Mouse (Mus musculus) stomach, postnatal 0 days (tissue): ENCODE measurements around the gene Nfe2l2. TPM values are rescaled to one million over a fixed set of nuclear protein-coding genes. Genes with fewer than 3 reads are reported as not detected.

Experiments used
- ATAC-seq: fragments of 200-750 bp; cut with Nextera tagmentation; 2 replicates; pipeline ENCODE4 v1.8.0; 2017; ENCODE audit not compliant: low FRiP score, low TSS enrichment
- DNase-seq: peaks from one replicate; pipeline ENCODE4 v3.0.0-alpha.2; 2016; ENCODE audit warnings: low spot score
- H3K27ac ChIP-seq: fragments of 300-500 bp; sonication (generic); replicated peaks from 2 replicates; pipeline ENCODE4 v1.5.1; 2014; ENCODE audit warnings: mild to moderate bottlenecking, control low read depth
- H3K27me3 ChIP-seq: fragments of 300-500 bp; sonication (generic); 2 replicates; pipeline ENCODE4 v1.6.1; 2014; ENCODE audit warnings: low read length; ENCODE audit not compliant: control insufficient read depth, insufficient read depth
- H3K36me3 ChIP-seq: fragments of 300-500 bp; sonication (generic); 2 replicates; pipeline ENCODE4 v1.6.1; 2014; ENCODE audit warnings: low read length, mixed read lengths; ENCODE audit not compliant: control insufficient read depth, insufficient read depth
- H3K4me1 ChIP-seq: fragments of 300-500 bp; sonication (generic); replicated peaks from 2 replicates; pipeline ENCODE4 v1.6.1; 2014; ENCODE audit warnings: antibody characterized with exemption; ENCODE audit not compliant: control insufficient read depth, insufficient read depth
- H3K4me2 ChIP-seq: fragments of 300-500 bp; sonication (generic); replicated peaks from 2 replicates; pipeline ENCODE4 v1.6.1; 2014; ENCODE audit warnings: low read depth, mild to moderate bottlenecking, control low read depth, moderate library complexity
- H3K4me3 ChIP-seq: fragments of 300-500 bp; sonication (generic); 2 replicates; pipeline ENCODE4 v1.5.1; 2014; ENCODE audit warnings: low read depth, low read length, control low read depth
- H3K9ac ChIP-seq: fragments of 300-500 bp; sonication (generic); 2 replicates; pipeline ENCODE4 v1.6.1; 2014; ENCODE audit warnings: mild to moderate bottlenecking, low read length, control low read depth, mixed read lengths
- H3K9me3 ChIP-seq: fragments of 300-500 bp; sonication (generic); 2 replicates; pipeline ENCODE4 v1.6.1; 2016; ENCODE audit warnings: low read length; ENCODE audit not compliant: control insufficient read depth
- CTCF ChIP-seq: IDR thresholded peaks from 2 replicates; pipeline ENCODE4 v1.5.1; 2016; ENCODE audit warnings: antibody characterized with exemption, low read depth, mild to moderate bottlenecking, moderate library complexity
- EP300 ChIP-seq: optimal IDR thresholded peaks from 2 replicates; pipeline ENCODE3; 2016; ENCODE audit warnings: antibody characterized with exemption
- WGBS: fragments of 180-500 bp; shearing (Covaris S2); extraction: QIAGEN DNeasy Blood & Tissue Kit; methylation state at CpG from one replicate; pipeline ENCODE4 v1.1.7; 2014; 5-methylcytosine and 5-hydroxymethylcytosine counted together
- polyA plus RNA-seq: library from polyadenylated mRNA; unstranded; fragments of >200 nt; fragmentation: Nextera tagmentation; extraction: Ambion mirVana; gene quantifications from 2 replicates; pipeline ENCODE4 v1.2.1, GENCODE M21; 2015

Gene Nfe2l2
- polyA plus RNA-seq, 1 experiment from 2014 or later, result 125 TPM

DNA sequence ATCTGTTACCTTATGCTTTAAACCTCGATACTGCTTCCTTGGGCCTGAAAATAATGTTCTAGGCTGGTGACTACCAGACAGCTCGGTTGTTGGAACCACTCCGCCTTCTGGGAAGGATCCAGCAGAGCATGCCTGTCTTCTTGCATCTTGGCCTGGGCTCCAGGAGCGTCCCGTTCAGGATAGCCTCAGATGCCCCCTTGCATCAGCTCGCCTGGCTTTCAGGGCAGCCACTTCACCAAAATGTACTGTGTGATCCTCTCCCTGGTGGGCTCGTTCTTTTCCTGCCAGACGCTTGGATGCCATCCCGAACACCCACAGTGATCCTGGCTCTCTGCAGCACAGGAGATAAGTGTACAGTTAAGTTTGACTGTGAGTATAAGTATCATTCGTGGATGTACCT, 25.6 kb upstream of the Nfe2l2 start:
- WGBS, result 80% methylated on average over 10 of the region's 10 CpGs
- Histone ChIP-seq H3K36me3 (no peaks in the 10 kb centered on the region), H3K27ac (no peak overlapping the region), H3K9ac (no peak overlapping the region), H3K4me1 (no peaks in the 10 kb centered on the region; the same call in 1 of the 2 replicates), H3K27me3 (no peaks in the 10 kb centered on the region), H3K9me3 (no peaks in the 10 kb centered on the region), H3K4me3 (no peak overlapping the region), H3K4me2 (no peak overlapping the region)
- TF ChIP-seq EP300 (no peak), CTCF (no peak)
- DNase-seq (no peak), ATAC-seq (no peak)

DNA sequence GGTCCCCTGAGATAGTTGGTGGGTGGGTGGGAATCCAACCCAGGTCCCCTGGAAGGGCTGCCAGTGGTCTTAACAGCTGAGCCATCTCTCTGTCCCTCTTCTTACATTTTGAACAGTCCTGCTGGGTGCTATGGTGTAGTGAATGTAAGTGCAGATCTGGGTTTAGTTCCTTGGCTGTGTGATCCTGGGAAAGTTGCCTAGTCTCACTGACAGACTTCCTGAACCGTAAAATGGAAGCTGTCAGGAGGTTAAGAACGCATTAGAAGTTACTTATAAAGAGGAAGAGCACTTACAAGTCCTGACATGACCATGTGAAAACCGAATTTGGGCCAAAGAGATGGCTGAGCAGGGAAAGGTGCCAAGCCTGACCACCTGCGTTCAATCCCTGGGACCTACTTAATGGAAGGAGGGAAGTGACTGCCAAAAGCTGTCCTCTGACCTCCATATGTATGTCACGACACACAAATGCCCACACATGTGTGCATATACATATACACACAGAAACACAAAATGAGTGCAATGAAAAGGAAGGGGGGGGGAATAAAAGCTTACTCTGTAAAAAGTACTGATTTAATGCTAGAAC, 20.5 kb upstream of the Nfe2l2 start:
- H3K27me3 ChIP-seq, result no peaks in the 10 kb centered on the region
- H3K4me1 ChIP-seq, result no peaks in the 10 kb centered on the region
- H3K9me3 ChIP-seq, result no peaks in the 10 kb centered on the region
- H3K36me3 ChIP-seq, result no peaks in the 10 kb centered on the region
- no peak overlapping the region for H3K27ac ChIP-seq
- no peak for DNase-seq
- no peak overlapping the region for H3K4me2 ChIP-seq
- H3K9ac ChIP-seq, result no peak overlapping the region
- TF ChIP-seq EP300 (no peak), CTCF (no peak)
- no peak overlapping the region for H3K4me3 ChIP-seq
- WGBS, result 45% methylated on average over 5 of the region's 5 CpGs
- no peak for ATAC-seq

- Histone ChIP-seq H3K27me3 (no peaks in the 10 kb centered on the region), H3K36me3 (no peaks in the 10 kb centered on the region), H3K27ac (no peak overlapping the region), H3K4me2 (no peak overlapping the region), H3K4me1 (no peaks in the 10 kb centered on the region), H3K9ac (no peak overlapping the region), H3K4me3 (no peak overlapping the region), H3K9me3 (no peaks in the 10 kb centered on the region)
- 79% methylated on average over 8 of the region's 8 CpGs for WGBS
- DNase-seq, result no peak
- no peak for TF ChIP-seq EP300
- TF ChIP-seq CTCF, result no peak
- ATAC-seq, result no peak
Measured at GRCm38 (mm10) chr2:75723481-75723880, 19.0 kb upstream of the Nfe2l2 start.

DNA sequence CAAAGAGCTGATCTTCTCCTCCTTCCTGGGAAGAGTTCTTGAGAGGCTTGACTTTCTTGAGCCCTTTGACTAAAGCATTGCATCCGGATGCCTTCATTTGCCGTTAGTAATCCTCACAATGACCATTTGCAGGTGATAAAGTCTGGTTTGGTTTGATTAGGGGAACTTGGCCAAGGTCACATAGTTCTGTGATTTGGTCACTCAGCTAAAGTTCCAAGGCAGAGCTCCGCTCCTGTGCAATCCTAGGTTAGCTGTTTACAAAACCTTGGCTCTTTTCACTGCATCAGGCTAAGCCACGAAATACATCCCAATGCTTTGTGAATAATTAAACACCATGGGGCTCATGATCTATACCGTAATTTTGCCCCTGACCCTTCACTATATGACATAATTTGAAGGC, 18.5 kb upstream of the Nfe2l2 start:
- Histone ChIP-seq H3K27ac (no peak overlapping the region), H3K27me3 (no peaks in the 10 kb centered on the region), H3K4me3 (no peak overlapping the region), H3K9me3 (no peaks in the 10 kb centered on the region), H3K36me3 (no peaks in the 10 kb centered on the region), H3K4me2 (no peak overlapping the region), H3K4me1 (no peaks in the 10 kb centered on the region), H3K9ac (no peak overlapping the region)
- DNase-seq (no peak), ATAC-seq (no peak)
- TF ChIP-seq EP300 (no peak), CTCF (no peak)
- WGBS, result 61% methylated on average over 5 of the region's 5 CpGs

- no peaks in the 10 kb centered on the region for H3K4me1 ChIP-seq
- TF ChIP-seq EP300, result no peak
- no peak for TF ChIP-seq CTCF
- H3K9ac ChIP-seq, result no peak overlapping the region
- H3K27ac ChIP-seq, result no peak overlapping the region
- H3K4me2 ChIP-seq, result no peak overlapping the region
- no peaks in the 10 kb centered on the region for H3K36me3 ChIP-seq
- ATAC-seq (no peak), DNase-seq (no peak)
- no peak overlapping the region for H3K4me3 ChIP-seq
- no peaks in the 10 kb centered on the region for H3K9me3 ChIP-seq
- 75% methylated on average over 11 of the region's 11 CpGs for WGBS
- no peaks in the 10 kb centered on the region for H3K27me3 ChIP-seq
Measured at GRCm38 (mm10) chr2:75720236-75721027, 16.0 kb upstream of the Nfe2l2 start.

DNA sequence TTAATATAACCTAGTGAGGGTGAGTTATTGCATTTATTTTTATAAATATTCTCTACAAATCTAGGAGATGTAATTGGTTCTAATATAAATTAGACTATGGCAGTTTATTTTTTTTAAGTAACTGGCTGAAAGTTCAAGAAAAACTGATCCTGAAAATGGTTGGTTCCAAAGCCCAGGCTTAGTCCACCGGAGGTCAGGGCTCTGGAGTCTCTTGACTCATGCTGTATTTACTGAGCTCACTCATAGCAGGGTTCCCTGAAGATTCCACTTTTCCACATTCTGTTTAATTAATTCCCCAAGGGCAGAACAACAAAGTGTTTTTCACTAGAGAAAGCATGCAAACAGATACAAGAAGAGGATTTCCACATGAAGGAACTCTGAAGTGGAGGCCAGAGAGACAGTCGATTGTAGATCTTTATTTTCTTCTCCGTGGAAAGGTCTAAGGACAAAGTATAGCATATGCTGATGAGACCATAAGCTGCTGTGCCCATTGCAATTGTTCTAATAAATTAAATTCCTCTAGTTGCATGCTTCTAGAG, 15.0 kb upstream of the Nfe2l2 start:
- no peak overlapping the region for H3K9ac ChIP-seq
- no peaks in the 10 kb centered on the region for H3K36me3 ChIP-seq
- H3K9me3 ChIP-seq, result no peaks in the 10 kb centered on the region
- TF ChIP-seq EP300 (no peak), CTCF (no peak)
- 63% methylated on average over 3 of the region's 3 CpGs for WGBS
- H3K4me3 ChIP-seq, result no peak overlapping the region
- ATAC-seq (no peak), DNase-seq (no peak)
- no peak overlapping the region for H3K27ac ChIP-seq
- no peak overlapping the region for H3K4me2 ChIP-seq
- H3K4me1 ChIP-seq, result no peaks in the 10 kb centered on the region
- H3K27me3 ChIP-seq, result no peaks in the 10 kb centered on the region
